Mouse (Mus musculus): ENCODE measurements at regions not wholly inside any gene's neighbourhood (a gene's known extent, or its start where the extent isn't known, plus 50 kb on each side); places are given as distances from the start of the nearest gene placed in this dataset.

- intact Hi-C loops (cut with DNase I), result no loop called here
- no peak for DNase-seq
These were observed 314.4 kb downstream of the Ttll7 start for GRCm38 (mm10) chr3:147166555-147166954.

GRCm38 (mm10) chr3:147169215-147169614, 317.0 kb downstream of the Ttll7 start:
- intact Hi-C loops (cut with DNase I), result no loop called here
- DNase-seq, result no peak

- DNase-seq, result no peak
- intact Hi-C loops (cut with DNase I), result no loop called here
These were observed 317.9 kb downstream of the Ttll7 start for GRCm38 (mm10) chr3:147170106-147170505.

- no peak for DNase-seq
- intact Hi-C loops (cut with DNase I), result no loop called here
These were observed 326.6 kb downstream of the Ttll7 start for GRCm38 (mm10) chr3:147178746-147179145.

GRCm38 (mm10) chr3:147180711-147181110, 328.5 kb downstream of the Ttll7 start:
- intact Hi-C loops (cut with DNase I), result no loop called here
- no peak for DNase-seq

DNA sequence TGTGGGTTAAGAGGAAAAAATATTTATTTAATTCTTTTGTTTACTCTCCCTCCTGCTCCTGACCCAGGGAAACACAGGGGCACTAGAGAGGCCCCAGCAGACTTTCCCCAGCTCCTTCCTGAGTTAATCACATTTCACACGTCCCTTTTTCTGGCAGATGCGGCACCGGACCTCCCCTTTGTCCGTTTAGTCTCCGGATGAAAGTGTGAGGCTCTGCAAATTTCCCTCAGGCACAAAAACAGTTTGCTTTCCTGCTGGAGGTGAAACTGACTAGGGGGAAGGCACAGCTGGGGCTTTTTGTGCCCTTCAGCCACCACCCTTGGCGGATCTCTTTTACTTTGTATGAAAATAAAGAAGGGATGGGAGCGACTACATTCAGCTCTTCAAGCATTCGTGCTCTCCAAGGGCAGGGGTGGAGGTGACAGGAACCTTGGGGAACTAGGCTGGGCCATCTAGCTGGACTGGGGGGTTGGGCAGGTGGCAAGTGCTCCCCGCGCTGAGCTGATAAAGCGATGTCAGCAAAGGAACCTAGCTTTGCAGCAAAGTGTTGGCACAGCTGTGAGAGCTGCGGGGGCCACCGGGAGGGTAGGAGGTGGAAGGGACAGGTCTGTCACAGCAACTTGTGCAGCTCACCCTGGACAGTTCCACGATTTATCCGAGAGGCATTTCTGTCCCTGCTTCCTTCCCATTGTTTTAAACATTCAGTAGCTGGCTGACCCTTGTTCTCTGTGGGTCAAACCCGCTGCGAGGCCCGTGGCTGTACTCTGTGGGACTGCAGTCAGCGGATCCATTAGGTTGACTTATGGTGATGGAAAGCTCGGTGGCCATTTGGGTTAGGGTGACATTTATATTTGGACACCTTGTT, 329.6 kb downstream of the Ttll7 start:
- DNase-seq, result peak; percentile 2 to 11
- intact Hi-C loops (cut with DNase I), result no loop called here

GRCm38 (mm10) chr3:147182366-147182875, 330.3 kb downstream of the Ttll7 start:
- intact Hi-C loops (cut with DNase I), result no loop called here
- DNase-seq, result peak in 1 of 2 experiments; percentile 2

DNA sequence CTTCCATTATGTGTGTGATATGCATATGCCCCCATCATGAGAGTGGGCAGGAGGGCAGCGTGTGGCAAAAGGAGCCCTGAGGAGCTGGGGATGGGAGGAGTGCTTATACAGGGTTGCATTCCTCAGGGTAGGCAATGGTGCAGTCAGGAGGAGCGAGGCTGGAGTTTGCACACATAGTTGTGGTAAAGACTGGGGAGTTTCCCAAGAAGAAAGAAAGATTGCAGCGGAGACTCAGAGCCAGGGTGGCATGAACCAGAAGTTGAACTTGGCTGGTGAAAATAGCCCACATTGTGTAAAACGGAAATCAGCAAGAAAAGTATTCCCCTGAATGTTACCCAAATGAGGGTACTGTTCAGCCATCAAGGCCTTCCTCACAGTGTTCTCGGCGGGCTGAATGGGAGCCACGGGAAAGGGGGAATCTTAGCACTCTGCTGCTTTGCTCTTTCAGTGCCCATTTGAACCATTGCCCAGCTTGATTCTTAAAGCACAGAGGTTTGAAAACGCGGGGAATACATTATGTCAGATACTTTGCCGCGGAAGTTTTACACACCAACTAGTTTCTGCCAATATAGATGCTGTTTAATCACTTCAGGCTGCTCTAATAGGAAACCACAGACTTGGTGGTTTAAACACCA, 331.6 kb downstream of the Ttll7 start:
- DNase-seq, result no peak
- intact Hi-C loops (cut with DNase I), result no loop called here

DNA sequence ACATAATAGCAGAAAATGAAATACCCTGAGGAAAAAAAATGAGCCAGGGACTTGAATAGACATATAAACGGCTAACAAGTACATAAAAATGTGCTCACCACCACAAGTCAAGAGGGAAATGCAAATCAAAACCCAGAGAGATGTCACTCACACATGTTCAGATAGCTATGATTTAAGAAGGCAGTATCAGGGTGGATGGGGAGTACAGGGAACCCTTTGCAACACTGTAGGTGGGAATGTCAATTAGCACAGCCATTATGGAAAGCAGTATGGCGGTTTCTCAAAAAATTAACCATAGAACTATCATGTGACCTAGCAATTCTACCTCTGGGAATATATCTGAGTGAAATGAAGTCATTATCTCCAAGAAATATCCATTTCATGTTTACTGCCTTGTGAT, 337.6 kb downstream of the Ttll7 start:
- intact Hi-C loops (cut with DNase I), result no loop called here
- DNase-seq, result no peak

GRCm38 (mm10) chr3:147196626-147197025, 344.5 kb downstream of the Ttll7 start:
- intact Hi-C loops (cut with DNase I), result no loop called here
- DNase-seq, result no peak

DNA sequence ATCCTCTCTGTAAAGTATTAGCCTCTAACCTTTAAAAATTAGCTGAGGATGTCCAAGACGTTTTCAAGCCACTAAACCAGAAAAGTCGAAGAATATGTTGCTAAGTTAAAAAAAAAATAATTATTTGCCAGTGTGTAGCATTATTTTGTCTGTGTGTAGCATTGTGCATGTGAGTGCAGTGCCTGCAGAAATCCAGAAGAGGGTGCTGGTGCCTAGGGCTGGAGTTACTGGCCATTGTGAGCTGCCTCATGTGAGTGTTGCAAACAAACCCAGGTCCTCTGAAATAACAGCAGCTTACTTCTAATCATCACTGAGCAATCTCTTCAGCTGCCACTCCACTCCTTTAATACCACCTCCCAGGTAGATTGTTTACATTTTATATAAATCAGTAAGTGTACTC, 345.0 kb downstream of the Ttll7 start:
- intact Hi-C loops (cut with DNase I), result no loop called here
- peak in 1 of 2 experiments; percentile 4 for DNase-seq

DNA sequence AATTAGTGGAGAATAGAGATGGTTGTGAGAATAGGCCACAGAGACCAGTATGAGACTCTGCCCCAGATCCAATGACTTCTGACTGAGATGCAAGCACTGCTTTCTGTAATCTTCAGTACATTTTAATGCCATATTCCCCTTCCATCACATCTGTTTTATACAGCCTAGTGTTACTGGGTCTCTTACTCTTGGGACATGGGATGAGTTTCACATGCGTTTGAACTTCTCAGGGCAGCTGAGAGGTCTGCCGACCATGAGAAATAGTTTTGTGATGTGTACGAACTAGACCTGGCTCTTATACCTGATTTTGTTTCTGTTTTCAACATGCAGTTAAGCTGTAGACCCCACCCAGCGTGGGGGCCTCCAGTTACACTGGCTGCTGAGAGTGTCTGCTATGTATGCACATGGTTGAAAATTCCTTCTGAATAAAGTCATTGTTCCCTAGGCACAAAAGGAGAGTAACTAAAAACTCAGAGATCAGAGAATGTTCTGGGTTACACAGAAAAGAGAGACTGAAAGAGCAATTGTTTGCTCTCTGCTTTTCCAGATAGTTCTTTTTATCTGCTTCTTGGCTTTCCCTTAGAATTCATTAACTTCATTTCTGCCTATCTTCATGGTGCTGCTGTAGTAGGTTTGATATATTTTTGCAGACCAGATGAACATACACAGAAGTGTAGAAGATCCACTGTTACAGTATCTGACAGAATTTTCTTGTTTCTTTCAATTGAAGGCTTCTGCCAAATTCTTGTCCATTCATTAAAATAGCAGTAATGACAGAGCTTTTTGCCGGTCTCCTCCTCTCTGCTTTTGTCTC, 359.2 kb downstream of the Ttll7 start:
- no peak for DNase-seq
- intact Hi-C loops (cut with DNase I), result no loop called here

DNA sequence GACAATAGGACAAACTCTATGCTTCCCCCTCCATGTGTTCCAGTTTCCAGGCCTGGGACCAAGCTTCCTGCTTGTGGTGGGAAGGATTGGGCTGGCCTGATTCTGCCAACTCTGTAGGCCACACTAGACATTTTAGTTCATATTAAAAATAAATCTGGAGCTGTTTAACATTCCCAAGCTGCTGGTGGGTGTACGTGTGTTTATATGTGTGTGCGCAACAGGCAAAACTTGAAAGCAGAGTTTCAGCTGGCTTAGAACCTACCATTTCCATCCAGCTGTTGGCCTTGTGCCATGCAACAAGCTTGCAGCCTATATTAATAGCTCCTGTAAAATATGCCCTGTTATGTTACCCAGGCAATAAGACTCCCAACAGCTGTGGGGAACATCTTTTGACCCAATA, 376.5 kb downstream of the Ttll7 start:
- DNase-seq, result peak in 1 of 2 experiments; percentile 19

GRCm38 (mm10) chr3:147230594-147230993, 378.4 kb downstream of the Ttll7 start:
- intact Hi-C loops (cut with DNase I), result no loop called here
- DNase-seq, result no peak

More for the DNA sequence above, 376.5 kb downstream of the Ttll7 start:
- intact Hi-C loops (cut with DNase I), result no loop called here

DNA sequence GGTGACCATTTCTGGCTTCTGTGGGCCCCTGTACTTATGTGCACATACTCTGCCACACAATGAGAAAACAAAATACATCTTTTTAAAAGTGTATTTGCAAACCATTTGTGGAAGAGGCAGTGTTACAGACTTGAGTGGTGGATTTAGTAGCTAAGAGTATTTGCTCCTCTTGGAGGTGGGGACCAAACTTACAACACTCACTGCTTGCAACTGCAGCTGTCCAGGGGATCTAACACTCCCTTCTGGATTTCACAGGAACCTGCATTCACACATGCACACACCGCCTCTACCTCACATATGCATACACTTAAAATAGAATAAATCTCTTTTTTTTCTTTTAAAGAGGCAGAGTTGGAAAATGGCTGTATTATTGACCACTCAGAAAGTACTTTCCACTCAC, 386.2 kb downstream of the Ttll7 start:
- intact Hi-C loops (cut with DNase I), result no loop called here
- DNase-seq, result no peak

DNA sequence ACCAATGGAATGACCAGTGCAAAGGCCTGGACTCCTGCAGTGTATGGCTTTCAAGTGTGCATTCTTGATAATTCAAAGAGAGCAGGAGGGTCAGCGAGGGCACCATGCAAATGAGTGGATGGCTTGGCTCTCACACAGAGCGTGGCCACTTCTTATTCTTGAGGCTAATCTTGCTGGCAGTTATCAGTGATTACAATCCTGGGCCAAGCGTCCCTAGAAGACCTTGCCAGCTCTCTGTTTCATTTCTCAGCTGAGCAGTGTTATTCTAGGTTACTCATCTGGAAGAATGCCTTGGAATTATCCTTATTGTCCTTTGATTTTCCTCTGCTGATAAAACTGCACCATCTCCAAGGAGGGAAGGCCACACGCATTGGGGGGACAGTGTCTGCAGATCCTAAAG, 388.5 kb downstream of the Ttll7 start:
- intact Hi-C loops (cut with DNase I), result no loop called here
- no peak for DNase-seq

DNA sequence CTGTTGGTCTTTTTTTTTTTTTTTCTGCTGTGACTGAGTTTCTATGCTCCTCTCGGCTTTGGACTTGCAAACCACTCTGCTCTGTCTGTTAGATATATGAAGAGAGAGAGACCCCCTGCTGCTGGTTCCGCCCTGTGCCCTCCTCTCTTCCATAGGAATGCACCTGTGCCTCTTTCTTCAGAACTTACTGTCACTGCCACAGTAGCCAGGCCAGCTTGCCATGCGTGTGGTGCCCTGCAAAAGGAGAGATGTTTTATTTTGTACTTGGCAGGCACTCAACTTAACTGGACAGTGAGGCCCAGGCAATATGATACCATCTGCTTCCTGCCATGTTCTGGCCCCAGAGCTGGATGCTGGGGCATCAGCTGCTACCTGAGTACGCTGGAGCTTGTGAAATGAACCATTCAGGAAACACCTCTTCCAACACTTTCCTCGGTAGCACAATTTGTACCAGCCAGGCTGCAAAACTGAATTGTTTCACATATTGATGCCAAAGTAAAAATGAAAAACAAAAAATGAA, 392.8 kb downstream of the Ttll7 start:
- intact Hi-C loops (cut with DNase I), result no loop called here
- no peak for DNase-seq

- DNase-seq, result no peak
- intact Hi-C loops (cut with DNase I), result no loop called here
These were observed 394.0 kb downstream of the Ttll7 start for GRCm38 (mm10) chr3:147246141-147246540.

GRCm38 (mm10) chr3:147249466-147249865, 397.3 kb downstream of the Ttll7 start:
- intact Hi-C loops (cut with DNase I), result no loop called here
- no peak for DNase-seq

DNA sequence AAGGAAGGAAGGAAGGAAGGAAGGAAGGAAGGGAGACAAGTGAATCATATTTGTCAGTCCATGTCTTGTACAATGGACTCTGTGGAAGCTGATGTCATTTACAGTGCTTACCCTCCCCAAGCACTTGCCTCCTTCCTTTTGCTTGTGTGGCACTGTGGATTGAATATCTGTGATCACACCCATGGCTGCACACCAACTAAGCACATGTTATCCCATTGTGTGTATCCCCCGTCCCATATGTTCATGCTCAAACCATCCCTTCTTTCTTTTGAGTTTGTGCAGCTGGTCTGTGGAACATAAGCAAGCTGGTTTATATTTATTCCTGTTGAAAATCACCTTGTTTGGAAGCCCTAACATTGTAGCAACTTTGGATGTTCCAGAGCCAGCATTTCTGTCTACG, 397.7 kb downstream of the Ttll7 start:
- no peak for DNase-seq

More for the DNA sequence above, 397.7 kb downstream of the Ttll7 start:
- intact Hi-C loops (cut with DNase I), result no loop called here

Data from heart, postnatal 14 days (tissue).